In the genomic region with DNA sequence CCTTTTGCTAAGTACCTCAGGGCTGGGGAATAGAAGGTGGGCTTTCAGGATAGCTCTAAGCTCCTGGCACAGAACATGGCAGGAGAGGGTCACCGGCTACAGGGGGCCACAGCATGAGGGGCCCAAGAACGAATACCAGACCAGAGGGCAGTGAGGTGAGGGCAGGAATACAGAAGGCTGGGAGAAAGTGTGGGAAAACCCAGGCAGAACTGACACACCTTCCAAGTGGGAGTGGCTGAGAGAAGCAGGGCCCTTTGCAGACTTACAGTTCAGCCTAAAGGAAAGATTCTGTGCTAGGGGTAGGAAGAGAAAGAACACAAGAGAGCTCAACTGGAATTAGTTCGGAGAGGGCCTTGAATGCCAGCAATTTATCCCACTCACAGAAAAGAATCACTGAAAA, we compare ENCODE assay signal across 20 mouse cellular contexts.
DNase-seq lines count a peak whose midpoint lies in the region; ATAC-seq and TF ChIP-seq lines count a peak whose summit lies in the region.
"Had no signal": no experiment of that assay in that cellular context is flagged by ENCODE, and none has a peak within 500 bp of the region (broad histone marks: within the 10 kb centered on the region; RNA-seq: fewer than 3 reads in every experiment).

No protein-coding gene starts in this region.

- H3K9ac ChIP-seq in intestine, embryonic 14.5 days (ENCODE audit: low read length) = no peak overlapping the region
- no peak overlapping the region for H3K9ac ChIP-seq in intestine, postnatal 0 days (ENCODE audit: low read depth, low read length)
- no peak overlapping the region for H3K9ac ChIP-seq in lung, embryonic 15.5 days
- H3K9ac ChIP-seq in ES-E14 (ENCODE audit: insufficient read depth, low read depth, low read length, poor library complexity, severe bottlenecking) = no peak overlapping the region
- no peak overlapping the region for H3K9ac ChIP-seq in kidney, embryonic 16.5 days (replicated peaks; ENCODE audit: low read length)
- H3K9ac ChIP-seq: forebrain, embryonic 13.5 days; forebrain, postnatal 0 days; heart, embryonic 13.5 days; hindbrain, embryonic 15.5 days had no signal

- ATAC-seq in intestine, embryonic 14.5 days (replicated peaks; ENCODE audit: low FRiP score, low TSS enrichment, low read depth) = no peak
- ATAC-seq in intestine, postnatal 0 days = no peak
- ATAC-seq in lung, embryonic 15.5 days (ENCODE audit: borderline replicate concordance, extremely low read depth, low FRiP score, low TSS enrichment) = 0 out of 2 replicates have a peak, but pooled peaks have one; percentile 35
- 0 out of 2 replicates have a peak, but pooled peaks have one; percentile 34 for ATAC-seq in megakaryocyte-erythroid progenitor cell, adult 5-6 weeks (replicated peaks; ENCODE audit: low FRiP score, low TSS enrichment, poor library complexity, severe bottlenecking)
- no peak for ATAC-seq in kidney, embryonic 16.5 days (ENCODE audit: low FRiP score, low TSS enrichment)
- ATAC-seq: forebrain, embryonic 13.5 days; forebrain, postnatal 0 days; Patski had no signal

- no peak for TF ChIP-seq CTCF in intestine, postnatal 0 days (IDR thresholded peaks at IDR 0.05; ENCODE audit: low read depth)

- no peaks in the 10 kb centered on the region for H3K27me3 ChIP-seq in intestine, embryonic 14.5 days (replicated peaks; ENCODE audit: control insufficient read depth, insufficient read depth, low read length)
- H3K27me3 ChIP-seq in intestine, postnatal 0 days (replicated peaks; ENCODE audit: control insufficient read depth, insufficient read depth, low read length) = no peaks in the 10 kb centered on the region
- no peaks in the 10 kb centered on the region for H3K27me3 ChIP-seq in lung, embryonic 15.5 days
- H3K27me3 ChIP-seq in kidney, embryonic 16.5 days (ENCODE audit: insufficient read depth, low read length) = no peaks in the 10 kb centered on the region
- H3K27me3 ChIP-seq: forebrain, embryonic 13.5 days; heart, embryonic 13.5 days; hindbrain, embryonic 15.5 days; Patski had no signal

- WGBS in intestine, embryonic 14.5 days = 85% methylated on average over 3 of the region's 3 CpGs
- 82% methylated on average over 3 of the region's 3 CpGs for WGBS in intestine, postnatal 0 days
- 77% methylated on average over 3 of the region's 3 CpGs for whole genome bisulfite sequencing in lung, embryonic 15.5 days
- WGBS in kidney, embryonic 16.5 days = 90% methylated on average over 3 of the region's 3 CpGs

- no peaks in the 10 kb centered on the region for H3K4me1 ChIP-seq in intestine, embryonic 14.5 days (replicated peaks; ENCODE audit: control insufficient read depth, insufficient read depth, low read length)
- no peaks in the 10 kb centered on the region for H3K4me1 ChIP-seq in intestine, postnatal 0 days (replicated peaks; ENCODE audit: control insufficient read depth, insufficient read depth, low read length)
- no peaks in the 10 kb centered on the region for H3K4me1 ChIP-seq in lung, embryonic 15.5 days
- H3K4me1 ChIP-seq in ES-E14 (ENCODE audit: control insufficient read depth in 2 of 2, insufficient read depth in 2 of 2, low read length in 2 of 2, poor library complexity in 1 of 2) = peaks cover 6 to 24% of the 10 kb centered on the region in 2 experiments; a peak in 2 of 4 replicates
- no peaks in the 10 kb centered on the region for H3K4me1 ChIP-seq in kidney, embryonic 16.5 days (ENCODE audit: insufficient read depth, low read length)
- H3K4me1 ChIP-seq: forebrain, embryonic 13.5 days; heart, embryonic 13.5 days had no signal

- H3K36me3 ChIP-seq in intestine, embryonic 14.5 days (ENCODE audit: control insufficient read depth, insufficient read depth, low read length) = no peaks in the 10 kb centered on the region
- H3K36me3 ChIP-seq in intestine, postnatal 0 days (ENCODE audit: control insufficient read depth, insufficient read depth) = no peaks in the 10 kb centered on the region
- H3K36me3 ChIP-seq in lung, embryonic 15.5 days = no peaks in the 10 kb centered on the region
- peaks cover 3% of the 10 kb centered on the region; the same call in 1 of the 2 replicates for H3K36me3 ChIP-seq in ES-E14 (ENCODE audit: control insufficient read depth, insufficient read depth, low read length, poor library complexity, severe bottlenecking)
- no peaks in the 10 kb centered on the region for H3K36me3 ChIP-seq in kidney, embryonic 16.5 days (ENCODE audit: insufficient read depth, low read length)
- H3K36me3 ChIP-seq: embryonic facial prominence, embryonic 10.5 days; heart, embryonic 13.5 days; hindbrain, embryonic 15.5 days had no signal

- H3K4me3 ChIP-seq in intestine, embryonic 14.5 days (ENCODE audit: low read depth, low read length) = no peak overlapping the region
- H3K4me3 ChIP-seq in intestine, postnatal 0 days (ENCODE audit: low read depth, low read length) = no peak overlapping the region
- no peak overlapping the region for H3K4me3 ChIP-seq in lung, embryonic 15.5 days
- H3K4me3 ChIP-seq in ES-E14 (ENCODE audit: insufficient read depth in 1 of 2, low read depth in 1 of 2, low read length in 2 of 2, poor library complexity in 1 of 2, severe bottlenecking in 1 of 2) = no peak overlapping the region
- H3K4me3 ChIP-seq in kidney, embryonic 16.5 days (ENCODE audit: low read length) = no peak overlapping the region
- H3K4me3 ChIP-seq: embryonic facial prominence, embryonic 10.5 days; forebrain, embryonic 13.5 days; heart, embryonic 13.5 days; hindbrain, embryonic 15.5 days had no signal

- no peak overlapping the region for H3K27ac ChIP-seq in intestine, embryonic 14.5 days (ENCODE audit: low read depth)
- no peak overlapping the region for H3K27ac ChIP-seq in intestine, postnatal 0 days (ENCODE audit: low read depth, low read length)
- H3K27ac ChIP-seq in lung, embryonic 15.5 days = no peak overlapping the region
- H3K27ac ChIP-seq in ES-E14 (ENCODE audit: insufficient read depth, low read depth, low read length, poor library complexity, severe bottlenecking) = 0 out of 2 replicates have a peak overlapping the region, but pooled peaks have one; percentile 8
- no peak overlapping the region for H3K27ac ChIP-seq in kidney, embryonic 16.5 days (ENCODE audit: low read length)
- H3K27ac ChIP-seq: embryonic facial prominence, embryonic 10.5 days; forebrain, embryonic 13.5 days; heart, embryonic 13.5 days; hindbrain, embryonic 15.5 days had no signal

- H3K9me3 ChIP-seq in intestine, embryonic 14.5 days (ENCODE audit: control insufficient read depth, low read length) = peaks cover 3% of the 10 kb centered on the region; the same call in 1 of the 2 replicates
- no peaks in the 10 kb centered on the region for H3K9me3 ChIP-seq in intestine, postnatal 0 days (ENCODE audit: control insufficient read depth)
- no peaks in the 10 kb centered on the region for H3K9me3 ChIP-seq in lung, embryonic 15.5 days
- no peaks in the 10 kb centered on the region for H3K9me3 ChIP-seq in ES-E14 (ENCODE audit: control insufficient read depth, insufficient read depth, low read depth, low read length)
- no peaks in the 10 kb centered on the region for H3K9me3 ChIP-seq in kidney, embryonic 16.5 days (ENCODE audit: low read length)
- H3K9me3 ChIP-seq: embryonic facial prominence, embryonic 10.5 days; forebrain, embryonic 13.5 days; heart, embryonic 13.5 days; hindbrain, embryonic 15.5 days had no signal

- H3K4me2 ChIP-seq in intestine, embryonic 14.5 days (ENCODE audit: low read length) = no peak overlapping the region
- H3K4me2 ChIP-seq in intestine, postnatal 0 days (replicated peaks; ENCODE audit: low read depth) = no peak overlapping the region
- no peak overlapping the region for H3K4me2 ChIP-seq in lung, embryonic 15.5 days
- H3K4me2 ChIP-seq in kidney, embryonic 16.5 days (replicated peaks; ENCODE audit: low read depth, low read length) = no peak overlapping the region
- H3K4me2 ChIP-seq: forebrain, embryonic 13.5 days; heart, embryonic 13.5 days; hindbrain, embryonic 15.5 days had no signal

- peak; percentile 34 for DNase-seq in intestine, embryonic 14.5 days (ENCODE audit: low spot score)
- no peak for DNase-seq in lung, postnatal 4 days
- no peak for DNase-seq in ES-E14 (ENCODE audit: low read depth, low spot score)
- DNase-seq in spleen, adult 18-20 months = no peak
- DNase-seq: adrenal gland, adult 8-10 months; cerebellum, adult 11 months; cerebellum, adult 9-10 months; forebrain, postnatal 0 days; gastrocnemius, postnatal 25 days; heart, adult 18-20 months; heart, postnatal 36 days had no signal

- in situ Hi-C loops in ES-E14 (cut with MboI; ENCODE audit: low sequenced_read_pairs in 2 of 2, unreplicated experiment in 2 of 2) = no loop called here

TF ChIP-seq in ES-E14, 5 proteins besides CTCF, POLR2A, EP300 and RAD21:
- TF ChIP-seq CHD2 (IDR thresholded peaks at IDR 0.05; ENCODE audit: low read depth, low read length) (no peak), HCFC1 (IDR thresholded peaks at IDR 0.05; ENCODE audit: borderline replicate concordance, insufficient read depth, low read length) (no peak), MAFK (IDR thresholded peaks at IDR 0.05; ENCODE audit: insufficient read depth, low read depth, low read length) (no peak), ZNF384 (IDR thresholded peaks at IDR 0.05; ENCODE audit: low read depth, low read length) (no peak), ZC3H11A (IDR thresholded peaks at IDR 0.05; ENCODE audit: borderline replicate concordance, low read depth, low read length) (no peak)
TF ChIP-seq in ES-E14: peak in this region for 0.

Comparison
In these comparisons a context has a peak if more than half of its experiments do, and no peak if none do; other contexts are left out.
1. ATAC-seq: peak in lung, embryonic 15.5 days (single experiment) and megakaryocyte-erythroid progenitor cell, adult 5-6 weeks (single experiment); none in intestine, embryonic 14.5 days (single experiment), intestine, postnatal 0 days (single experiment) and kidney, embryonic 16.5 days (single experiment).